Mouse (Mus musculus) kidney, postnatal 0 days (tissue): ENCODE data around the gene Arhgef17. TPM values are rescaled to one million over a fixed set of nuclear protein-coding genes. Genes with fewer than 3 reads are reported as not detected.

Experiments used
- ATAC-seq: fragments of 200-750 bp; cut with Nextera tagmentation; replicated peaks from 2 replicates; pipeline ENCODE4 v1.8.0; 2017; ENCODE audit warnings: low read depth, moderate number of reproducible peaks, moderate TSS enrichment, moderate library complexity; ENCODE audit not compliant: low FRiP score
- DNase-seq: peaks from one replicate; pipeline ENCODE4 v3.0.0-alpha.2; 2016; ENCODE audit warnings: low spot score
- H3K27ac ChIP-seq: fragments of 300-500 bp; sonication (generic); 2 replicates; pipeline ENCODE4 v1.5.1; 2014; ENCODE audit warnings: mild to moderate bottlenecking
- H3K27me3 ChIP-seq: fragments of 300-500 bp; sonication (generic); 2 replicates; pipeline ENCODE4 v1.6.1; 2014; ENCODE audit warnings: low read length, mixed read lengths; ENCODE audit not compliant: insufficient read depth
- H3K36me3 ChIP-seq: fragments of 300-500 bp; sonication (generic); 2 replicates; pipeline ENCODE4 v1.6.1; 2014; ENCODE audit warnings: low read length, mixed read lengths; ENCODE audit not compliant: insufficient read depth
- H3K4me1 ChIP-seq: fragments of 300-500 bp; sonication (generic); replicated peaks from 2 replicates; pipeline ENCODE4 v1.6.1; 2014; ENCODE audit warnings: antibody characterized with exemption, low read length, mixed read lengths; ENCODE audit not compliant: insufficient read depth
- H3K4me2 ChIP-seq: fragments of 300-500 bp; sonication (generic); 2 replicates; pipeline ENCODE4 v1.6.1; 2014; ENCODE audit warnings: mild to moderate bottlenecking, low read length, moderate library complexity, mixed read lengths
- H3K4me3 ChIP-seq: fragments of 300-500 bp; sonication (generic); replicated peaks from 2 replicates; pipeline ENCODE4 v1.5.1; 2014; ENCODE audit warnings: low read depth, low read length
- H3K9ac ChIP-seq: fragments of 300-500 bp; sonication (generic); 2 replicates; pipeline ENCODE4 v1.6.1; 2014; ENCODE audit warnings: low read depth, low read length
- H3K9me3 ChIP-seq: fragments of 300-500 bp; sonication (generic); replicated peaks from 2 replicates; pipeline ENCODE4 v1.6.1; 2016; ENCODE audit warnings: low read length, inconsistent platforms, mixed read lengths
- CTCF ChIP-seq: IDR thresholded peaks from 2 replicates; pipeline ENCODE4 v1.5.1; 2016; ENCODE audit warnings: antibody characterized with exemption, low read depth, mild to moderate bottlenecking, moderate library complexity
- WGBS: fragments of 180-500 bp; shearing (Covaris S2); extraction: QIAGEN DNeasy Blood & Tissue Kit; methylation state at CpG from one replicate; pipeline ENCODE4 v1.1.7; 2014; 5-methylcytosine and 5-hydroxymethylcytosine counted together
- polyA plus RNA-seq: library from polyadenylated mRNA; unstranded; fragments of >200 nt; fragmentation: Nextera tagmentation; extraction: Ambion mirVana; gene quantifications from 2 replicates; pipeline ENCODE4 v1.2.1, GENCODE M21; 2015

The Arhgef17 gene
- polyA plus RNA-seq, 1 experiment from 2014 or later: 7.8 TPM

DNA sequence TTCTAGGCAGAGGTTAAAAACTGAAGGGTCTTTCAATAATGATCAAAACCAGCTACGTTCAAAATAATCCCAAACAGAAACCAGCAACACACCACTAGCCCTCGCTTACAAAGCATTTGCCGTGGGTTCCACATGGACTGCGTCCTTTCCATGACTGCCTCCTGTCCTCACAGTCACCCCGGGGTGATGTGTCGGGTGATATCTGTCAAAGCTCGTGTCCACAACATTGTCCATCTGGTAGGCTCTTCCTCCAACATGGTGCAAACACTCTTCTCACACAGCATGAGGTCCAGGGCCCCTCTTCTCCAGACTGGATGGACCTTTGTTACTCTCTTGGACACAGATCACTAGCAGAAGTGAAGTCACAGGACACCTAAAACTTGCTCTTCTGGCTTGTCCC is 26.9 kb downstream of the Arhgef17 start:
- 0 out of 2 replicates have a peak, but pooled peaks cover 2% of the 10 kb centered on the region for H3K36me3 ChIP-seq

DNA sequence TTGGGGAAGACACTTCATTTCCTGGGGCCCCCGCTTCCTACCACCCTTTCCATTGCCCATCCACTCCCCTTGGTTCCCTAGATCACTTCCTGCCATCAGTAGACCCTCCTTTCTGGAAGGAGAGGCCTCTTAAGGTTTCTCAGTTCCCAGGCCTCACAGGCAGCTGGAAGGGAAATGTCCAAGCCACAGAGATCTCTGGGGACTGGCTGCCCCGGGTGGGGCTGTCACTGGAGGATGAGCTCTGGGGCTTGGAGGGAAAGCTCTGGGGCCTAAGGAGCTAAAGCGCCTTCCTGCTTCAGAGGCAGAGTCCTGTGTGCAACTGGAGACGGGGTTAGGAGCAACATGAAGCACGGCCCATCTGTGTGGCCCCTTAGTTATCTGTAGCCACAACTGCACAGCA is 27.3 kb downstream of the Arhgef17 start:
- no peaks in the 10 kb centered on the region for H3K27me3 ChIP-seq
- H3K4me2 ChIP-seq: no peak overlapping the region
- TF ChIP-seq CTCF: no peak
- H3K9ac ChIP-seq: no peak overlapping the region
- DNase-seq: no peak
- no peak overlapping the region for H3K4me3 ChIP-seq
- WGBS: 75% methylated on average over 5 of the region's 5 CpGs
- H3K27ac ChIP-seq: no peak overlapping the region
- H3K36me3 ChIP-seq: 0 out of 2 replicates have a peak, but pooled peaks cover 2% of the 10 kb centered on the region
- H3K4me1 ChIP-seq: peaks cover 19% of the 10 kb centered on the region
- ATAC-seq: no peak
- no peaks in the 10 kb centered on the region for H3K9me3 ChIP-seq

More for the DNA sequence above, 26.9 kb downstream of the Arhgef17 start:
- TF ChIP-seq CTCF: no peak
- Histone ChIP-seq H3K27ac (no peak overlapping the region), H3K4me1 (peaks cover 23% of the 10 kb centered on the region), H3K4me3 (no peak overlapping the region), H3K4me2 (no peak overlapping the region), H3K27me3 (no peaks in the 10 kb centered on the region), H3K9me3 (no peaks in the 10 kb centered on the region), H3K9ac (no peak overlapping the region)
- ATAC-seq (no peak), DNase-seq (no peak)
- WGBS: 76% methylated on average over 7 of the region's 7 CpGs

DNA sequence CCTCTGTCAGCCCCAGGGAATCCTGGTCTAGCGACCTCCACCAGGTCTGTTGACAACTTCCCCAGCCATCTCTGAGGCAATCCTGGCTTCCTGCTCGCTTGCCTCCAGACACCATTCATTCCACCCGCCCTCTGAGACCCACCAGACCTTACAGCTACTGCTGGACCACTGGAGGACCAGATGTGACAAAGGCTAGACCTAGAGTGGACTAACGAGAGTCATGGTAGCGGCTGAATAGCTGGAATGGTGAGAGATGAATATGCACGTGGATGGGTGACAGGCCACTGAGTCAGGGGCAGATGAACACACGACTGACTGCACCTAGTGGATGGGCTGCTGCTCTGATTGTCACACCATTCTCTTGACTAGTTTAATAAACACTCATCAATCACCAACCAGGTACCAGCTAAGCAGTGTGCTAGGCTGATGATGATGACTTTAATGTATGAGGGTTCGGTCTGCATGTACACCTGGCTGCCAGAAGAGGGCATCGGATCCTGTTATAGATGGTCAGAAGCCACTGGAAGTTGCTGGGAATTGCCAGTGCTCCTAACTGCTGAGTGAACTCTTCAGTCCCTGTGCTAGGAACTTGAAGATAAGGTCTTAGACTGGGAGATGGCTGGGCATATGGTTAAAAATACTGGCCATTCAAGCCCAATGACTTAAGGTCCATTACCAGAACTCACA is 29.3 kb downstream of the Arhgef17 start:
- no peaks in the 10 kb centered on the region for H3K27me3 ChIP-seq
- 79% methylated on average over 9 of the region's 9 CpGs for WGBS
- TF ChIP-seq CTCF: peak; percentile 70
- no peak overlapping the region for H3K4me2 ChIP-seq
- H3K9ac ChIP-seq: no peak overlapping the region
- H3K9me3 ChIP-seq: no peaks in the 10 kb centered on the region
- peaks cover 3% of the 10 kb centered on the region; the same call in 1 of the 2 replicates for H3K4me1 ChIP-seq
- 0 out of 2 replicates have a peak, but pooled peaks cover 2% of the 10 kb centered on the region for H3K36me3 ChIP-seq
- H3K27ac ChIP-seq: no peak overlapping the region
- peak; percentile 35 for ATAC-seq
- H3K4me3 ChIP-seq: no peak overlapping the region
- peak; percentile 68 for DNase-seq

DNA sequence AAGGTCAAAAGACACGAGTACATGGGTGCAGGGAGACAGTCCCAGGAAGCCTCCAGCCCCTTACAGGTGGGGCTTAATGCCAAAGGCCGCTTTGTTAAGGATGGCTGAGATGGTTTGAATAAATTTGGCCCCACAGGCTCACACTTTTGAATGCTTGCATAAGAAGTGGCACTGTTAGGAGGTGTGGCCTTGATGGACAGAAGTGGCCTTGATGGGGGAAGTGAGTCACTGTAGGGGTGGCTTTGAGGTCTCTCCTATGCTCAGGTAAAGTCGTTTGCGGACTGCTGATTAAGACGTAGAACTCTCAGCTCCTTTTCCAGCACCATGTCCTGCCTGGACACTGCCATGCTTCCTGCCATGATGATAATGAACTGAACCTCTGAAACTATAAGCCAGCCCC is 34.1 kb downstream of the Arhgef17 start:
- Histone ChIP-seq H3K36me3 (no peaks in the 10 kb centered on the region), H3K9ac (no peak overlapping the region), H3K4me1 (peaks cover 28% of the 10 kb centered on the region), H3K4me3 (no peak overlapping the region), H3K27me3 (no peaks in the 10 kb centered on the region), H3K27ac (no peak overlapping the region), H3K9me3 (no peaks in the 10 kb centered on the region), H3K4me2 (no peak overlapping the region)
- DNase-seq: no peak
- no peak for TF ChIP-seq CTCF
- no peak for ATAC-seq
- WGBS: 89% methylated on average over 5 of the region's 5 CpGs

DNA sequence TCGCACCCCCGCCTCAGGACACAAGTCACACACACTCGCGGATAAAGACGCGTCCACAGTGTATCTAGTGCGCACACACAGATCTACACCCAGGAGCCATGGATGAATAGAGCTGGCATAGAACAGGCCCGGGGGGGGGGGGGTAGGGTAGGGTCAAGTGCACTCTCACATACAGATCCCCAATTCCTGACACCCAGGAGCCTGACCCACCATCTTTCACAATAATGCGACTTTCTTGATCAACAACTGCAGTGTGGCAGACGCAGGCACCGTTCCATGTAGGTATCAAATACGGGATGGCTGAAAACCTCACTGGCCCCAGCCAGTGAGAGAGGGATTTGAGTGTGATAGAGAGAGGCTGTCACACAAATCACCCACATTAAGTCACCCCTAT is 37.1 kb downstream of the Arhgef17 start:
- TF ChIP-seq CTCF: no peak
- WGBS: 3% methylated on average over 12 of the region's 12 CpGs
- H3K27ac ChIP-seq: no peak overlapping the region
- peaks cover 29% of the 10 kb centered on the region for H3K4me1 ChIP-seq
- peak overlapping the region; percentile 68 for H3K9ac ChIP-seq
- peaks cover 5% of the 10 kb centered on the region; the same call in 1 of the 2 replicates for H3K36me3 ChIP-seq
- DNase-seq (no peak), ATAC-seq (no peak)
- no peaks in the 10 kb centered on the region for H3K9me3 ChIP-seq
- no peaks in the 10 kb centered on the region for H3K27me3 ChIP-seq
- H3K4me3 ChIP-seq: peak overlapping the region; percentile 45
- H3K4me2 ChIP-seq: peak overlapping the region; percentile 93

DNA sequence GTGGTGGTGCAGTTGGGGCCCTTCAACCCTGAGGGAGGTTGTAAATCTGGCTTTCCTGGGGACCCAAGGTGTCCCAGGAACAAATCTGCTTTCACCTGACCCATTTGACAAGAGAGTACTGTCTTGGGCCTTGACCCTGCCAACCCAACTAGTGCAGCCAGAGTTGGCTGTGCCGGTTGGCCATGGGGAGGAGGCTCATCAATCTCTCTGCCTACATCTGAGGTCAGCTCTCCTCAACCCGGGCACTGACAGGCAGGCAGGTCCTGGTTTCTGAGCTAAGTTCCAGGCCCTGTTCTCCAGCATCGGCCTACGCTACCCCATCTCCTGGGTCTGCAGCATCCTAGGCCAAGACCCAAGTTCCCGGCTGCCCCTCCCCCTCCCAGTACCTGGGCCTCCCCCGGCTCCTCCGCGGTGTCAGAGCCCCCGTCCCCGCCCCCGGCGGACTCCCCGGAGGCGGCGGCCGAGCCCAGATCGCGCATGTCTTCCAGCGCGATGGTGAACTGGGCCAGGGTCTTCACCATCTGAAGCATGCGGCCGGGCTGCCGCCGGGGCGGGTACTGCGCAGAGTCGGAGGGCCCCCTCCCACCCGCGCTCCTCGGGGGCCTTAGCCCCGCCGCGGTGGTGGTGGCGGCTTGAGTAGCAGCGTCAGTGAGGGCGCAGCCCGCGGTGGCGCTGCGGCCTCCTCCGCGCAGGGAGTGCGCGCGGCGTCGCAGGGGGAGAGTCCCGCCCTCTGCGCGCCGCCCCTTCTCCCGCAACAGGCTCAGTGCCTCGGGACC is 37.7 kb downstream of the Arhgef17 start:
- Histone ChIP-seq H3K4me2 (peak overlapping the region; percentile 93), H3K36me3 (peaks cover 11% of the 10 kb centered on the region), H3K4me3 (peak overlapping the region; percentile 45), H3K4me1 (peaks cover 29% of the 10 kb centered on the region), H3K9ac (peak overlapping the region; percentile 68), H3K9me3 (no peaks in the 10 kb centered on the region), H3K27ac (no peak overlapping the region), H3K27me3 (no peaks in the 10 kb centered on the region)
- 6% methylated on average over 53 of the region's 53 CpGs for WGBS
- no peak for TF ChIP-seq CTCF
- DNase-seq (peak; percentile 52), ATAC-seq (no peak; the same call in 1 of the 2 replicates)
